Mouse (Mus musculus) G1E (cell line): ENCODE data around the gene Chfr.

Experiments used
- CTCF ChIP-seq: IDR thresholded peaks from 2 replicates; pipeline ENCODE4 v1.5.1; 2012; ENCODE audit warnings: low read depth, low read length, inconsistent platforms, mixed read lengths
- GATA1 ChIP-seq: IDR thresholded peaks from 2 replicates; pipeline ENCODE4 v1.6.1; 2012; ENCODE audit warnings: borderline replicate concordance, low read length, inconsistent platforms, mixed read lengths

DNA sequence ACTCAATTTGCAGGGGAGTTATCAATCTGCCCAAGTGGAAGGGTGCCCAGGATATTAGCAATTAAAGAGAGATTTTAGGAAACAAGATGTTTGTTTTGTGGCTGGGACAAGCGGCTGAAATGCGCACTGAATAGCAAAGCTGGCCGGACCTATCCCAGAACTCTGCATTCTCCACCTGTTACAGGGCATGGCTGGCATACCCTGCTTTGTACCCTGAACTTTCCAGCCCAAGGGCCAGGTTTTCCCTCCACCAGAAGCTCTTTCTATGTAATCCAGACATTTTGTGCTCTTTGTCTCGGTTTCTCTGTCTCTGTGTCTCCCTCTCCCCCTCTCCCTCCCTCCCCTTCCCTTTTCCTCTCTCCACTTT lies 40.8 kb upstream of the Chfr start:
- TF ChIP-seq CTCF (no peak), GATA1 (no peak)
